Mouse (Mus musculus): ENCODE data around the gene Pacrg. TPM values are rescaled to one million over a fixed set of nuclear protein-coding genes. Genes with fewer than 3 reads are reported as not detected.

Gene Pacrg
- polyA plus RNA-seq, 1 experiment from 2014 or later = 1.5 TPM

GRCm38 (mm10) chr17:10614696-10615095, 225.4 kb downstream of the Pacrg start:
- Histone ChIP-seq H3K4me1 (0 out of 2 replicates have a peak, but pooled peaks cover 3% of the 10 kb centered on the region), H3K36me3 (replicated peaks) (no peaks in the 10 kb centered on the region), H3K27me3 (replicated peaks; ENCODE audit: low read depth, poor library complexity, severe bottlenecking) (no peaks in the 10 kb centered on the region), H3K4me3 (no peak overlapping the region), H3K9me3 (no peaks in the 10 kb centered on the region), H3K27ac (replicated peaks) (no peak overlapping the region)
- no peak for DNase-seq (ENCODE audit: low spot score)
- 88% methylated on average over 6 of the region's 6 CpGs for WGBS

- H3K9me3 ChIP-seq = no peaks in the 10 kb centered on the region
- DNase-seq (ENCODE audit: low spot score) = no peak
- H3K27me3 ChIP-seq (replicated peaks; ENCODE audit: low read depth, poor library complexity, severe bottlenecking) = no peaks in the 10 kb centered on the region
- no peaks in the 10 kb centered on the region for H3K4me1 ChIP-seq
- WGBS = 30% methylated on average over 3 of the region's 3 CpGs
- no peak overlapping the region for H3K4me3 ChIP-seq
- no peaks in the 10 kb centered on the region for H3K36me3 ChIP-seq (replicated peaks)
- H3K27ac ChIP-seq (replicated peaks) = no peak overlapping the region
Measured at GRCm38 (mm10) chr17:10611626-10612025, 228.5 kb downstream of the Pacrg start.

DNA sequence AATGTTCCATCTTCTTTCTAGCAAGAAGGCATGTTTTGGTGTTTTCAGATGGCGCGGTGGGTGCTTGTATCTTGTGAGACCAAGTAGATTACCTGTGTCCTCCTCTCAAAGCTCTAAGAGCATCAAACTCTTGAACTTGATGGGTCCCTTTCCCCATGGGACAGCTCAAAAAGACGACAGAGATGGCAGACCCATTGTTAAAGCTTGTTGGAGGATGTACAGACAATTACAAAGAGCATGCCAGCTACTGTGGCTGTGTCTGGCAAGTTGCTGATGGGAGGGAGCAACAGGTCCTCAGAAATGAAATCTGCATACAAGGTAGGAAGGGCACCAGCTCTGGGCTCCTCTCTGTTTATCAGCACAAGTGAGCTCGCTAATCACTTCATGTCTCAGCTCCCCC, 232.0 kb downstream of the Pacrg start:
- 79% methylated on average over 4 of the region's 4 CpGs for WGBS
- Histone ChIP-seq H3K36me3 (replicated peaks) (no peaks in the 10 kb centered on the region), H3K9me3 (no peaks in the 10 kb centered on the region), H3K4me1 (no peaks in the 10 kb centered on the region), H3K27me3 (replicated peaks; ENCODE audit: low read depth, poor library complexity, severe bottlenecking) (no peaks in the 10 kb centered on the region), H3K4me3 (no peak overlapping the region), H3K27ac (replicated peaks) (no peak overlapping the region)
- no peak for DNase-seq (ENCODE audit: low spot score)

DNA sequence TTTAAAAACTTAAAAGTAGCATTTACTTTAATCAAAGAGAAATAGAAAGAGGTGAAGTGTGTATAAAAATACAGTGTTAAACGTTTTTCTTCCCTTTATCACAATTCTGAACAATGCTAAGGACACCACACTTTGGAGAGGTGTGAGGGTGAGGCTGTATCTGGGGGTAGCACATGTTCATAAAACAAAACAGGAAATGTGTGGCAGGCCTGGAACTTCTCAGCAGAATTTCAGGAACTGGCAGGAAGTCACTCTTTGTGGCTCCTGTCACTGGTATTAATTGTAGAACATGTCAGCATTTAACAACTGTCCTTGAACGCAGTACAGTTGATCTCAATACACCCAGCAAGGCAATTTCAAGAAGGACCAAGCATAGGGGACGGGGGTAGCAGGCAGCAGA, 234.0 kb downstream of the Pacrg start:
- Histone ChIP-seq H3K4me3 (no peak overlapping the region), H3K27ac (replicated peaks) (no peak overlapping the region), H3K9me3 (no peaks in the 10 kb centered on the region), H3K27me3 (replicated peaks; ENCODE audit: low read depth, poor library complexity, severe bottlenecking) (no peaks in the 10 kb centered on the region), H3K4me1 (no peaks in the 10 kb centered on the region), H3K36me3 (replicated peaks) (no peaks in the 10 kb centered on the region)
- no peak for DNase-seq (ENCODE audit: low spot score)
- 61% methylated on average over 3 of the region's 3 CpGs for WGBS

DNA sequence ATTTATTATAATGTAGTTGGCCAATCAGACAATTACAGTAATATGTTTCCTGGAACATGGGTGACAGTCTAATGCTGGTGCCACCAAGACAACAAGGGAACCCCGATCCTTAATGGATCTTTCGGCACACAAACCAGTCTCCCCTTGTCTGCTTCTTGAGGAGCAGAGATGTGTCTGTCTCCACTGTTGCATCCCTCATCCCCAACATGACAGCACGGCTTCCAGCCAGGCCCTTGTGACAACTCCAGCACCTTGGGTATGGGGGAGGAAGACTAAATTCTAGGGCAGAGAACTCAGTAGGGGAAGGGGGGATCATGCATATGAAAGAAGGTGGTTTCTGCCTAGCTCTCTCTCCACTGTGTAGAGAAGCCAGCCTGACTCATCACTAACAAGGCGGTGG, 242.4 kb downstream of the Pacrg start:
- H3K27ac ChIP-seq (replicated peaks) = no peak overlapping the region
- H3K36me3 ChIP-seq (replicated peaks) = no peaks in the 10 kb centered on the region
- DNase-seq (ENCODE audit: low spot score) = no peak
- H3K4me1 ChIP-seq = no peaks in the 10 kb centered on the region
- WGBS = 93% methylated on average over 4 of the region's 4 CpGs
- no peak overlapping the region for H3K4me3 ChIP-seq
- H3K9me3 ChIP-seq = no peaks in the 10 kb centered on the region
- H3K27me3 ChIP-seq (replicated peaks; ENCODE audit: low read depth, poor library complexity, severe bottlenecking) = no peaks in the 10 kb centered on the region

DNA sequence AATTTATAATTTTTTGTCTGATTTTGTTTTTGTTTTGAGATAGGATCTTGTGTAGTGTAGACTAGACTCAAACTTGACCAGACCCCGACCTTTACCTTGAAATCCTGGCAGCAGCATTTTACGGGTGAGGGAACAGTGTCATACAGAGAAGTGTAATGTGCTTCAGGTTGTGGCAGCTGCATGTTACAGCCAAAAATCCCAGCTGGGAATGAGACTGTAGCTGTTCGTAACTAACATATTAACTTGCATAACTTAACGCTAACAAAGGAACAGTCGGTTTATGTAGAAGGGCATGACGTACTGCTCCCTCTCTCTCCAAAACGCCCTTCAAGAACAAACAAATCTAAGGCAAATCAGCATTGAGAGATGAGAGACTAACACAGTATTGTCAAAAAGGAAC, 250.5 kb downstream of the Pacrg start:
- no peak for DNase-seq (ENCODE audit: low spot score)
- Histone ChIP-seq H3K27me3 (replicated peaks; ENCODE audit: low read depth, poor library complexity, severe bottlenecking) (no peaks in the 10 kb centered on the region), H3K27ac (replicated peaks) (no peak overlapping the region), H3K4me1 (no peaks in the 10 kb centered on the region), H3K36me3 (replicated peaks) (no peaks in the 10 kb centered on the region), H3K4me3 (no peak overlapping the region), H3K9me3 (no peaks in the 10 kb centered on the region)
- WGBS = 84% methylated on average over 7 of the region's 7 CpGs

GRCm38 (mm10) chr17:10588922-10589400, 251.2 kb downstream of the Pacrg start:
- H3K27me3 ChIP-seq (replicated peaks; ENCODE audit: low read depth, poor library complexity, severe bottlenecking) = no peaks in the 10 kb centered on the region
- no peaks in the 10 kb centered on the region for H3K4me1 ChIP-seq
- 86% methylated on average over 7 of the region's 7 CpGs for WGBS
- no peak overlapping the region for H3K4me3 ChIP-seq
- no peak overlapping the region for H3K27ac ChIP-seq (replicated peaks)
- H3K36me3 ChIP-seq (replicated peaks) = no peaks in the 10 kb centered on the region
- H3K9me3 ChIP-seq = no peaks in the 10 kb centered on the region
- DNase-seq (ENCODE audit: low spot score) = no peak

- Histone ChIP-seq H3K4me3 (no peak overlapping the region), H3K36me3 (replicated peaks) (no peaks in the 10 kb centered on the region), H3K27ac (replicated peaks) (no peak overlapping the region), H3K4me1 (no peaks in the 10 kb centered on the region), H3K27me3 (replicated peaks; ENCODE audit: low read depth, poor library complexity, severe bottlenecking) (no peaks in the 10 kb centered on the region), H3K9me3 (no peaks in the 10 kb centered on the region)
- 67% methylated on average over 3 of the region's 3 CpGs for WGBS
- DNase-seq (ENCODE audit: low spot score) = no peak
Measured at GRCm38 (mm10) chr17:10583301-10583700, 256.8 kb downstream of the Pacrg start.

- Histone ChIP-seq H3K4me3 (no peak overlapping the region), H3K4me1 (no peaks in the 10 kb centered on the region), H3K27ac (replicated peaks) (no peak overlapping the region), H3K9me3 (no peaks in the 10 kb centered on the region), H3K27me3 (replicated peaks; ENCODE audit: low read depth, poor library complexity, severe bottlenecking) (no peaks in the 10 kb centered on the region), H3K36me3 (replicated peaks) (no peaks in the 10 kb centered on the region)
- no peak for DNase-seq (ENCODE audit: low spot score)
- WGBS = 76% methylated on average over 7 of the region's 7 CpGs
Measured at GRCm38 (mm10) chr17:10575306-10575705, 264.8 kb downstream of the Pacrg start.

DNA sequence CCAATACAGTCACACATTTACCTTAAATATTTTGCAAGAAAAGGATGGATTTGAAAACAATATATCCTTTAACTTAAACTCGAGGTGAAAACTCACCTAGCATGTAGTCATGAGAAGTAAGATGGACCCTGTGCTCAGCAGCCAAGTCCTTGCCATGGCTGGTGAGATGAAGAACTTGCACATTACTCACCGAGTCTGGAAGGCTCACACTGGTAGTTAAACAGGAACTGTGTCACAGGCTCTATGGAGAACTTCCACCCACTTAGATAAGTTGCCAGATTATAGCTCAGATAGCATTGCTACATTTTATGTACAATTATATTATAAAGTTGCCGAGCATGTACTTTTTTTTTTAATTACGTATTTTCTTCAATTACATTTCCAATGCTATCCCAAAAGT, 267.7 kb downstream of the Pacrg start:
- Histone ChIP-seq H3K27me3 (replicated peaks; ENCODE audit: low read depth, poor library complexity, severe bottlenecking) (no peaks in the 10 kb centered on the region), H3K9me3 (no peaks in the 10 kb centered on the region), H3K4me3 (no peak overlapping the region), H3K27ac (replicated peaks) (no peak overlapping the region), H3K36me3 (replicated peaks) (no peaks in the 10 kb centered on the region), H3K4me1 (no peaks in the 10 kb centered on the region)
- 93% methylated on average over 4 of the region's 4 CpGs for WGBS
- no peak for DNase-seq (ENCODE audit: low spot score)

DNA sequence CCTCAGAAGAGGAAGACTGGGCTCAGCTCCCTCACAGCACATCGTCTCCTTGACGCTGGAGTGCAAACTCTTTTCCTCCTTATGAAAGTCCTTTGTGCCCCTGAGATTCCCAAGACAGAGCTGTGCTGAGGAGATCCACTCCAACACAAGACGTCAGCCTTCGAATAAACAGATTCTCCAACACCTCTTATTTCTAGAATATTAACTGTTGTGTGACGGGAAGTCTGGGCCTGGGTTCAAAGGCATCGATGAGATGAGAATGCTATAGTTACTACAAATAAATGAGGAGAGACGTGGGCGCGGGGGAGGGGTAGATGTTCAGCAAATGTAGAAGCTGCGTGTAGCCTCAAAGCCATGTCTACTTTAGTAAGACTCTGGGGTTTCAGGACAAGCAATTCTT, 270.8 kb downstream of the Pacrg start:
- Histone ChIP-seq H3K36me3 (replicated peaks) (no peaks in the 10 kb centered on the region), H3K9me3 (no peaks in the 10 kb centered on the region), H3K4me1 (no peaks in the 10 kb centered on the region), H3K27me3 (replicated peaks; ENCODE audit: low read depth, poor library complexity, severe bottlenecking) (no peaks in the 10 kb centered on the region), H3K4me3 (no peak overlapping the region), H3K27ac (replicated peaks) (no peak overlapping the region)
- no peak for DNase-seq (ENCODE audit: low spot score)
- 93% methylated on average over 10 of the region's 10 CpGs for WGBS

DNA sequence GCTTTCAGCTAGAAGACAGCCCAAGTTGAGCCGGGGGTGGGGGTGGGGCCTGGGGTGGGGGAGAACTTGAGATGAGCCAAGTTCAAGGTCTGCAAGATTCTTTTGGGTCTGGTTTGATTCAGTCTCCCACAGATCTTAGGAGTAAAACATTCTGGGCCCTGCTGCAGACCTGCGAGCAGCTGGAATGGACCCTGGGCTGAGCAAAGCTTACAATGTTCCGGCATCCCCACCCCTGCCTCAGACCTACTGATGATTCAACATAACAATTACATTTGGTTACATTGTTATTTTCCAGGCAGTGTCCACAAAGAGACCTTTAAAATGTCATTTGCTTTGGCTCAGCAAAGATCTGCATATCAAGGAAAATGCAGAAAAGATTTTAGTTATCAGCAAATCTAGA, 272.7 kb downstream of the Pacrg start:
- 85% methylated on average over 3 of the region's 3 CpGs for WGBS
- no peaks in the 10 kb centered on the region for H3K36me3 ChIP-seq (replicated peaks)

GRCm38 (mm10) chr17:10564191-10564590, 275.9 kb downstream of the Pacrg start:
- H3K4me1 ChIP-seq = no peaks in the 10 kb centered on the region
- H3K27ac ChIP-seq (replicated peaks) = no peak overlapping the region
- DNase-seq (ENCODE audit: low spot score) = no peak
- no peaks in the 10 kb centered on the region for H3K36me3 ChIP-seq (replicated peaks)
- H3K27me3 ChIP-seq (replicated peaks; ENCODE audit: low read depth, poor library complexity, severe bottlenecking) = no peaks in the 10 kb centered on the region
- no peak overlapping the region for H3K4me3 ChIP-seq
- 95% methylated on average over 5 of the region's 5 CpGs for WGBS
- no peaks in the 10 kb centered on the region for H3K9me3 ChIP-seq

More for the DNA sequence above, 272.7 kb downstream of the Pacrg start:
- H3K27me3 ChIP-seq (replicated peaks; ENCODE audit: low read depth, poor library complexity, severe bottlenecking) = no peaks in the 10 kb centered on the region
- no peak for DNase-seq (ENCODE audit: low spot score)
- H3K4me1 ChIP-seq = no peaks in the 10 kb centered on the region
- no peaks in the 10 kb centered on the region for H3K9me3 ChIP-seq
- no peak overlapping the region for H3K4me3 ChIP-seq
- H3K27ac ChIP-seq (replicated peaks) = no peak overlapping the region

DNA sequence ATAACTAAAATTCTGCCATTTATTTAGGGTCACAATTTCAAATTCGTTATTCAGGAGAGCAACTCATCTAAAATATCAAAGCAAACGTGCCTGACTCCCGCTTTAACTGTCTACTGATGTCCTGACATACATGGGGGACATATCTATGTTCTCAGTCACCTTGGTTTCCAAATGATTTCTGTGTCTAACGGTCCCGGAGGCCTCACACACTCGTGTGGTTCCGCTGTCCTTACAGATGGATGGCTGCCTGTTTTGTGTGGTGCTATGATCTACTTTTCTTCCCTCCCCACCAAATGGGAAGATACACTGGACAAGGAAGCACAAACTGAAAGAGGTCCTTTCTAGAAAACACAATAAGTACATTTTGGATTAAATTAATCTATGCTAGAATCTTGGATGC, 277.2 kb downstream of the Pacrg start:
- no peak overlapping the region for H3K27ac ChIP-seq (replicated peaks)
- 92% methylated on average over 7 of the region's 7 CpGs for WGBS
- DNase-seq (ENCODE audit: low spot score) = no peak
- H3K9me3 ChIP-seq = no peaks in the 10 kb centered on the region
- H3K27me3 ChIP-seq (replicated peaks; ENCODE audit: low read depth, poor library complexity, severe bottlenecking) = no peaks in the 10 kb centered on the region
- H3K36me3 ChIP-seq (replicated peaks) = no peaks in the 10 kb centered on the region
- no peak overlapping the region for H3K4me3 ChIP-seq
- no peaks in the 10 kb centered on the region for H3K4me1 ChIP-seq

Data from embryonic facial prominence, embryonic 10.5 days (tissue).